Mouse (Mus musculus) brain, embryonic 14.5 days (tissue): ENCODE measurements at regions not wholly inside any gene's neighbourhood (a gene's known extent, or its start where the extent isn't known, plus 50 kb on each side); places are given as distances from the start of the nearest gene placed in this dataset.

ENCODE experiments used
- CTCF ChIP-seq: fragments of 200-500 bp; IDR thresholded peaks from 2 replicates; pipeline ENCODE4 v1.5.1; 2012; ENCODE audit warnings: inconsistent platforms, mild to moderate bottlenecking, moderate library complexity, borderline replicate concordance; ENCODE audit not compliant: insufficient read depth, insufficient read length; ENCODE audit errors: extremely low read depth
- POLR2A ChIP-seq: fragments of 200-500 bp; IDR thresholded peaks from 2 replicates; pipeline ENCODE4 v1.6.1; 2012; ENCODE audit warnings: mild to moderate bottlenecking, inconsistent platforms, borderline replicate concordance; ENCODE audit not compliant: poor library complexity, insufficient read depth, insufficient read length, severe bottlenecking; ENCODE audit errors: extremely low read depth

DNA sequence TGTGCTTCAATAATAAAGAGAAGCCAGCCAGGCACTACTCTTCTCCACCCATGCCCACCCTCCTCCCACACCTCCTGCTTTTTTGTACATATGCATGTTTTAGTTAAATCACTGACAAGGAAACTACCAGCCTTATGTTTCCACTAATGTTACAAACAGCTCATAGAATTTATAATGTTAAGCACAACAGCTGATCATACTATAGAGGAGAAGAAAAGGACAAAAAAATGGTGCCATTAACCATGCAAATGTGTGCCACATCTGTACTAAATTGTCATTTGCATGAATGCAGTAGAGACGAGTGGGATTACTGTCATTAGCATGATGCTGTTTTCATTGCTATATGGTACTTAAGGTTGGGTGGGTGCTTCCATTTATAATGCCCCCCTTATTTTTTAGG is 1047.6 kb upstream of the Arrdc3 start:
- TF ChIP-seq CTCF (no peak), POLR2A (no peak)
